Mouse (Mus musculus) limb, embryonic 10.5 days (tissue): ENCODE results near the gene Gm28102. TPM values are rescaled to one million over a fixed set of nuclear protein-coding genes. Genes with fewer than 3 reads are reported as not detected.
"Not testable (repeated sequence)": the region's sequence is repeated elsewhere in the genome, so short reads cannot be mapped to it uniquely, and the experiment has no call there.

Source experiments
- DNase-seq: peaks from one replicate; pipeline ENCODE4 v3.0.0-alpha.2; 2017; ENCODE audit warnings: low spot score
- H3K27ac ChIP-seq: fragments of 300-500 bp; sonication (generic); 2 replicates; pipeline ENCODE4 v1.5.1; 2016; ENCODE audit warnings: mild to moderate bottlenecking
- H3K27me3 ChIP-seq: fragments of 300-500 bp; sonication (generic); 2 replicates; pipeline ENCODE4 v1.6.1; 2016; ENCODE audit warnings: low read depth, mild to moderate bottlenecking; ENCODE audit not compliant: poor library complexity, severe bottlenecking
- H3K36me3 ChIP-seq: fragments of 300-500 bp; sonication (generic); 2 replicates; pipeline ENCODE4 v1.6.1; 2016; ENCODE audit warnings: mild to moderate bottlenecking, moderate library complexity
- H3K4me1 ChIP-seq: fragments of 300-500 bp; sonication (generic); 2 replicates; pipeline ENCODE4 v1.6.1; 2016
- H3K4me3 ChIP-seq: fragments of 300-500 bp; sonication (generic); 2 replicates; pipeline ENCODE4 v1.5.1; 2016; ENCODE audit warnings: mild to moderate bottlenecking, moderate library complexity
- H3K9me3 ChIP-seq: fragments of 300-500 bp; sonication (generic); replicated peaks from 2 replicates; pipeline ENCODE4 v1.6.1; 2016; ENCODE audit warnings: mild to moderate bottlenecking
- WGBS: fragments of 180-500 bp; shearing (Covaris S2); methylation state at CpG from one replicate; pipeline ENCODE4 v1.1.7; 2016; 5-methylcytosine and 5-hydroxymethylcytosine counted together
- polyA plus RNA-seq: library from polyadenylated mRNA; unstranded; fragments of >200 nt; fragmentation: Nextera tagmentation; extraction: Ambion mirVana; gene quantifications from 2 replicates; pipeline ENCODE4 v1.2.1, GENCODE M21; 2016

The Gm28102 gene
- not detected in 2 replicates for polyA plus RNA-seq

- not testable (repeated sequence) for H3K27ac ChIP-seq, DNase-seq, H3K9me3 ChIP-seq, H3K4me3 ChIP-seq, H3K4me1 ChIP-seq, H3K27me3 ChIP-seq, H3K36me3 ChIP-seq
- 97% methylated on average over 4 of the region's 7 CpGs for WGBS
Measured at GRCm38 (mm10) chrY:88053015-88053414, at the start of gene Gm28102. Gm28102 (plus strand) TSS chrY:88053315.
